Mouse (Mus musculus) heart, postnatal 0 days (tissue): ENCODE data around the gene Astl. TPM values are rescaled to one million over a fixed set of nuclear protein-coding genes. Genes with fewer than 3 reads are reported as not detected.

Source experiments
- ATAC-seq: fragments of 200-750 bp; cut with Nextera tagmentation; 2 replicates; pipeline ENCODE4 v1.8.0; 2017; ENCODE audit warnings: low read depth, moderate number of reproducible peaks, moderate library complexity; ENCODE audit not compliant: insufficient read depth
- DNase-seq: peaks from one replicate; pipeline ENCODE4 v3.0.0-alpha.2; 2016; ENCODE audit warnings: low spot score
- H3K27ac ChIP-seq: fragments of 300-500 bp; sonication (generic); 2 replicates; pipeline ENCODE4 v1.5.1; 2014; ENCODE audit warnings: low read depth, mild to moderate bottlenecking
- H3K27me3 ChIP-seq: fragments of 300-500 bp; sonication (generic); 2 replicates; pipeline ENCODE4 v1.6.1; 2014; ENCODE audit warnings: low read length, mixed read lengths; ENCODE audit not compliant: control insufficient read depth, insufficient read depth
- H3K36me3 ChIP-seq: fragments of 300-500 bp; sonication (generic); replicated peaks from 2 replicates; pipeline ENCODE4 v1.6.1; 2014; ENCODE audit warnings: low read length, mixed read lengths; ENCODE audit not compliant: control insufficient read depth, insufficient read depth
- H3K4me1 ChIP-seq: fragments of 300-500 bp; sonication (generic); 2 replicates; pipeline ENCODE4 v1.6.1; 2014; ENCODE audit warnings: antibody characterized with exemption; ENCODE audit not compliant: control insufficient read depth, insufficient read depth
- H3K4me2 ChIP-seq: fragments of 300-500 bp; sonication (generic); 2 replicates; pipeline ENCODE4 v1.6.1; 2014; ENCODE audit warnings: low read depth, mild to moderate bottlenecking, low read length, moderate library complexity
- H3K4me3 ChIP-seq: fragments of 300-500 bp; sonication (generic); 2 replicates; pipeline ENCODE4 v1.5.1; 2014; ENCODE audit warnings: low read depth, low read length
- H3K9ac ChIP-seq: fragments of 300-500 bp; sonication (generic); replicated peaks from 2 replicates; pipeline ENCODE4 v1.6.1; 2014; ENCODE audit warnings: low read depth, low read length, mixed read lengths
- H3K9me3 ChIP-seq: fragments of 300-500 bp; sonication (generic); replicated peaks from 2 replicates; pipeline ENCODE4 v1.6.1; 2016; ENCODE audit warnings: low read length; ENCODE audit not compliant: control insufficient read depth
- CTCF ChIP-seq: IDR thresholded peaks from 2 replicates; pipeline ENCODE4 v1.5.1; 2016; ENCODE audit warnings: antibody characterized with exemption, control low read depth, low read depth
- EP300 ChIP-seq: IDR thresholded peaks from 2 replicates; pipeline ENCODE4 v1.6.1; 2016; ENCODE audit warnings: antibody characterized with exemption, low read depth
- WGBS: fragments of 180-500 bp; shearing (Covaris S2); extraction: QIAGEN DNeasy Blood & Tissue Kit; methylation state at CpG from one replicate; pipeline ENCODE4 v1.1.7; 2014; 5-methylcytosine and 5-hydroxymethylcytosine counted together
- polyA plus RNA-seq: library from polyadenylated mRNA; unstranded; fragments of >200 nt; fragmentation: Nextera tagmentation; extraction: Ambion mirVana; gene quantifications from 2 replicates; pipeline ENCODE4 v1.2.1, GENCODE M21; 2015
- total RNA-seq: library from RNA; depleted of rRNA; stranded (reverse); fragments of >200 nt; gene quantifications from 2 replicates; pipeline ENCODE4 v1.2.3, GENCODE M21; 2014; ENCODE audit warnings: low replicate concordance

The Astl gene
- total and polyA plus RNA-seq, 2 experiments from 2014 or later = not detected

DNA sequence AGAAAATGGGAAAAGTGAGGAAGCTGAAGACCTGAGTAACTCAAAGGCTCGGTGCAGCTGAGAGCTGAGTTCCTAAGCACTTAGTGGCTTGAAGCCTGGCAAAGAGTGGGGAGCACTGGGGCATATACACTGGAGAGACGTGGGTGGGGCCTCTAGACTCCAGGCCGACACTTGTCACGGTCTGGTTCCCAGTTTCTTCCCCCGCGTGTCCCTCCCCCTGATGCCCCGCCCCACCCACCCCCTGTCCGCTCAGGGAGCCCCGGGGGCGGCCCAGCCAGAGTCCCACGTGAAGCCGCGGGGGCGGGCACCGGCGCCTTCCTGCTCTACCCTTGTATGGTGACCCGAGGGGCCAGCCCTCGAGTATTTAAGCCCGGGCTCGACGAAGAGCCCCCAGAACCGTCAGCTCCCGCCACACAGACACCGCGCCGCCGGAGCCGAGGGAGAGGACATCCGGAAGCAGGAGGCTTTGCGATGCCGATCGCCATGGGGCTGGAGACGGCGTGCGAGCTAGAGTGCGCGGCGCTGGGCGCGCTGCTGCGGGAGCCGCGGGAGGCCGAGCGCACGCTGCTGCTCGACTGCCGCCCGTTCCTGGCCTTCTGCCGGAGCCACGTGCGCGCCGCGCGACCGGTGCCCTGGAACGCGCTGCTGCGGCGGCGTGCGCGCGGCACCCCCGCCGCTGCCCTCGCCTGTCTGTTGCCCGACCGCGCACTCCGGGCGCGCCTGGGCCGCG lies 2.5 kb upstream of the Astl start, which contains the start of gene Dusp2:
Gene Dusp2, plus strand, starts transcription at position 393 of the 730 bp plus-strand sequence.
- no peaks in the 10 kb centered on the region for H3K9me3 ChIP-seq
- TF ChIP-seq CTCF = no peak
- no peak for TF ChIP-seq EP300
- whole genome bisulfite sequencing = under 1% methylated on average over 75 of the region's 76 CpGs

DNA sequence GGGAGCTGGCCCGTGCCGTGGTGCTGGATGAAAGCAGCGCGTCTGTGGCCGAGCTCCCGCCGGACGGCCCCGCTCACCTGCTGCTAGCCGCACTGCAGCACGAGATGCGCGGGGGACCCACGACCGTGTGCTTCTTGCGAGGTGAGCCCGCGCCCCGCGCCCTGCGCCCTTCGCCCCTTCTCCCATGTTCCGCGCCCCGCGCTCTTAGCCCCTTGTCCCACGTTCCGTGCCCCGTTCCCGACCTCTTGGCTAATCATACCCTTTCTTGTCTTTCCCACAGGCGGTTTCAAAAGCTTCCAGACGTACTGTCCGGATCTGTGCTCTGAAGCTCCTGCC lies 2.0 kb upstream of the Astl start:
- WGBS = 2% methylated on average over 33 of the region's 33 CpGs
- Histone ChIP-seq H3K36me3 (no peaks in the 10 kb centered on the region), H3K27ac (peak overlapping the region; percentile 61; the same call in 1 of the 2 replicates), H3K4me1 (no peaks in the 10 kb centered on the region), H3K4me2 (peak overlapping the region; percentile 85), H3K9me3 (no peaks in the 10 kb centered on the region), H3K9ac (peak overlapping the region; percentile 60), H3K27me3 (peaks cover 12% of the 10 kb centered on the region), H3K4me3 (peak overlapping the region; percentile 58)
- DNase-seq = no peak
- ATAC-seq = no peak
- no peak for TF ChIP-seq EP300
- TF ChIP-seq CTCF = no peak

More for the DNA sequence above, 2.5 kb upstream of the Astl start, which contains the start of gene Dusp2:
- H3K9ac ChIP-seq = peak within 1 kb of the TSS; percentile 60
- peak within 1 kb of the TSS; percentile 58 for H3K4me3 ChIP-seq
- no peaks in the 10 kb centered on the region for H3K4me1 ChIP-seq
- peak within 1 kb of the TSS; percentile 61 for H3K27ac ChIP-seq
- DNase-seq (peak; percentile 77), ATAC-seq (peak; percentile 86)
- no peaks in the 10 kb centered on the region for H3K36me3 ChIP-seq
- peaks cover 12% of the 10 kb centered on the region for H3K27me3 ChIP-seq
- H3K4me2 ChIP-seq = peak within 1 kb of the TSS; percentile 85

DNA sequence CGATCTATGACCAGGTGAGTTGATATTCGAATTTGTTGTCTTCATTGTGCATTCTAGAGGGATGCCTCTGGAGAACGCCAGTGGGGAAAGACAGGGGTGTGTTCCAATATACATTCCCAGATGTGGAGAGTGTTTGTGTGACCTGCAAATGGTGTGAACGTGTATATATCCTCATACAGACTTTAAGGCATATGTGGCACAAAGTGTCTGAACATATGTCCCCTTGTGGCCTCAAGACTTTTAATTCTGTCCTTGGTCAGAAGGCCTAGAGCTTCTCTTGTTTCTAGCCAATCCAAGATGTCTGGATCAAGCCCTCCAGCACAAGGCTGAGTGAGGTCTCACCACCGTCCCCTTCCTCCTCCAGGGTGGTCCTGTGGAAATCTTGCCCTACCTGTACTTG lies 1.6 kb upstream of the Astl start:
- WGBS = 30% methylated on average over 5 of the region's 5 CpGs
- no peak overlapping the region for H3K27ac ChIP-seq
- no peak for DNase-seq

DNA sequence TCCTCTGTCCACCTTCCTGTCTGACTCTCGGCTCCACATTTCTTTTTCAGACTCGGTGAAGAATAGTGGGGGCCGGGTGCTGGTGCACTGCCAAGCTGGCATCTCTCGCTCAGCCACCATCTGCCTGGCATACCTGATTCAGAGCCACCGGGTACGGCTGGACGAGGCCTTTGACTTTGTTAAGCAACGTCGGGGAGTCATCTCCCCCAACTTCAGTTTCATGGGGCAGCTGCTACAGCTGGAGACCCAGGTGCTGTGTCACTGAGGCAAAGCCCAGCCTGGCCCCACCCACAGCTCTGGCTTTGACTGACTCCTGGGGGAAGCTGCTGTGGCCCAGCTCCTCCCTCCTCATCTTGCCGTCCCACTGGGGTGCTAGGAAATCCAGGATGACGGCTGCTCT lies 908 bp upstream of the Astl start:
- Histone ChIP-seq H3K36me3 (no peaks in the 10 kb centered on the region), H3K9ac (no peak overlapping the region; the same call in 1 of the 2 replicates), H3K4me1 (no peaks in the 10 kb centered on the region), H3K4me2 (peak overlapping the region; percentile 85), H3K27ac (no peak overlapping the region), H3K4me3 (peak overlapping the region; percentile 58), H3K27me3 (peaks cover 16% of the 10 kb centered on the region), H3K9me3 (no peaks in the 10 kb centered on the region)
- TF ChIP-seq EP300 (no peak), CTCF (no peak)
- no peak for ATAC-seq
- DNase-seq = no peak
- WGBS = 59% methylated on average over 11 of the region's 11 CpGs

More for the DNA sequence above, 1.6 kb upstream of the Astl start:
- ATAC-seq = no peak
- H3K36me3 ChIP-seq = no peaks in the 10 kb centered on the region
- peaks cover 12% of the 10 kb centered on the region for H3K27me3 ChIP-seq
- TF ChIP-seq EP300 (no peak), CTCF (no peak)
- peak overlapping the region; percentile 85 for H3K4me2 ChIP-seq
- H3K4me1 ChIP-seq = no peaks in the 10 kb centered on the region
- peak overlapping the region; percentile 60; the same call in 1 of the 2 replicates for H3K9ac ChIP-seq
- no peaks in the 10 kb centered on the region for H3K9me3 ChIP-seq
- H3K4me3 ChIP-seq = peak overlapping the region; percentile 58

DNA sequence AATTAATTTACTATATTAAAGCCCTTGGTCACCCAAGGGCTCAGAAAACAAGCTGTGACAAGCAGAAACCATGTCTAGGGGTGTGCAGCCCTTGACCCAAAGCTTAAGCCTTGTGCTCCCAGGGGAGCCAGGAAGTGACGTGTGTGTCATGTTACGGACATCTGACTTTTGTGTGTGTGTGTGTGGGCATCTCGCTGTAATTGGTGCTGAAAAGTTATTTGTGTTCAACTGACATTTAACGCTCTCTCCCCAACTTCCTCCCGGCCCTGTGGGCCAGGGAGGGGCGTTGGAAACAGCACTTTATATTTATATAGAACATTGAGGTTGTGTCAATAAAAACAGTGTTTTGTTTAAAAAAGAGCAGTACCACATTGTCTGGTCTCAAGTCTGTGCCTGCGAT lies 427 bp upstream of the Astl start:
- peak overlapping the region; percentile 58; the same call in 1 of the 2 replicates for H3K4me3 ChIP-seq

More for the DNA sequence above, 427 bp upstream of the Astl start:
- Histone ChIP-seq H3K27me3 (peaks cover 16% of the 10 kb centered on the region), H3K9ac (no peak overlapping the region), H3K36me3 (no peaks in the 10 kb centered on the region), H3K4me1 (no peaks in the 10 kb centered on the region), H3K9me3 (no peaks in the 10 kb centered on the region), H3K4me2 (peak overlapping the region; percentile 85), H3K27ac (no peak overlapping the region)
- TF ChIP-seq CTCF (no peak), EP300 (no peak)
- ATAC-seq (no peak), DNase-seq (no peak)
- WGBS = 61% methylated on average over 7 of the region's 7 CpGs
